Mouse (Mus musculus) small intestine, adult 2 months (tissue): Measurements from ENCODE around the gene 5330417C22Rik. TPM values are rescaled to one million over a fixed set of nuclear protein-coding genes. Genes with fewer than 3 reads are reported as not detected.

Source experiments
- H3K27ac ChIP-seq: fragments of 200-500 bp; 2 replicates; pipeline ENCODE4 v1.5.1; 2012; ENCODE audit warnings: low read depth, low read length, control low read depth, inconsistent platforms; ENCODE audit not compliant: insufficient read depth
- H3K27me3 ChIP-seq: fragments of 200-500 bp; 2 replicates; pipeline ENCODE4 v1.6.1; 2012; ENCODE audit warnings: mild to moderate bottlenecking, moderate library complexity, low read length, inconsistent platforms; ENCODE audit not compliant: control insufficient read depth, insufficient read depth
- H3K36me3 ChIP-seq: fragments of 200-500 bp; 2 replicates; pipeline ENCODE4 v1.6.1; 2012; ENCODE audit warnings: mild to moderate bottlenecking, low read length, control low read depth, inconsistent platforms; ENCODE audit not compliant: control insufficient read depth, insufficient read depth
- H3K4me1 ChIP-seq: fragments of 200-500 bp; 2 replicates; pipeline ENCODE4 v1.6.1; 2012; ENCODE audit warnings: low read length, inconsistent platforms, mixed read lengths; ENCODE audit not compliant: control insufficient read depth, insufficient read depth, insufficient read length
- H3K4me3 ChIP-seq: fragments of 200-500 bp; 2 replicates; pipeline ENCODE4 v1.5.1; 2012; ENCODE audit warnings: low read depth, mild to moderate bottlenecking, control low read depth, inconsistent platforms, low read length, moderate library complexity
- CTCF ChIP-seq: fragments of 200-500 bp; IDR thresholded peaks from 2 replicates; pipeline ENCODE4 v1.5.1; 2012; ENCODE audit warnings: low read depth, mild to moderate bottlenecking, control low read depth, inconsistent platforms, low read length, moderate library complexity, mixed read lengths; ENCODE audit not compliant: insufficient replicate concordance, insufficient read length; ENCODE audit errors: extremely low read depth
- POLR2A ChIP-seq: fragments of 200-500 bp; IDR thresholded peaks from 2 replicates; pipeline ENCODE4 v1.6.1; 2012; ENCODE audit warnings: low read depth, mild to moderate bottlenecking, control low read depth, inconsistent platforms, low read length, moderate library complexity
- WGBS: fragments of 180-500 bp; shearing (Covaris S2); methylation state at CpG from one replicate; pipeline ENCODE4 v1.1.7; 2018; 5-methylcytosine and 5-hydroxymethylcytosine counted together
- polyA plus RNA-seq: library from polyadenylated mRNA; depleted of rRNA; stranded (reverse); fragments of >200 nt; gene quantifications from 2 replicates; pipeline ENCODE4 v1.2.3, GENCODE M21; 2012

5330417C22Rik gene
- polyA plus RNA-seq, 1 experiment: 19.4 TPM

GRCm38 (mm10) chr3:108499826-108500225 is 36.5 kb downstream of the 5330417C22Rik start:
- Histone ChIP-seq H3K27me3 (no peaks in the 10 kb centered on the region), H3K36me3 (no peaks in the 10 kb centered on the region), H3K4me1 (no peaks in the 10 kb centered on the region), H3K4me3 (no peak overlapping the region), H3K27ac (no peak overlapping the region)
- WGBS: 85% methylated on average over 8 of the region's 8 CpGs
- TF ChIP-seq CTCF (no peak), POLR2A (no peak)

GRCm38 (mm10) chr3:108497602-108498001 is 38.7 kb downstream of the 5330417C22Rik start:
- Histone ChIP-seq H3K4me3 (no peak overlapping the region), H3K4me1 (no peaks in the 10 kb centered on the region), H3K27ac (no peak overlapping the region), H3K36me3 (no peaks in the 10 kb centered on the region), H3K27me3 (no peaks in the 10 kb centered on the region)
- WGBS: 71% methylated on average over 9 of the region's 9 CpGs
- TF ChIP-seq CTCF: no peak
- TF ChIP-seq POLR2A: no peak

DNA sequence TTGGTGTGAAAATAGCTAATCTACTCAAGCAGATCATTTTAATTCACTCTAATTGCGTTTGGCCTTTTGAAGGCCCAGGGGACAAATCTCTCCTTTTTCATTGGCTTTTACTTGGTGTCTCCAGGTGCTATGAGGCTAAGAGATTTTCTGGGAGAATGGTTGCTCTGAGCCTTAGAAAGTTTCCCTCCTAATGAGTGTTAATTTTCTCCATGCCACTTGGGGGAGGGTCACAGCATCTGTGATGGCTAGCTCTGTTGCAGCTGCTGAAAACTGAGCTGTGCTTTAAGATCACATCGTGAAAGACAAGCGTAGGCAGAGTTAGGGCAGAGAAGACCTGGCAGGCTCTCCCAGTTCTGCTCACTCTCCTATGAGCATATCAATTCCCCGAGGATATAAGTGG is 40.9 kb downstream of the 5330417C22Rik start:
- TF ChIP-seq POLR2A: no peak
- WGBS: 81% methylated on average over 4 of the region's 4 CpGs
- Histone ChIP-seq H3K36me3 (no peaks in the 10 kb centered on the region), H3K27ac (no peak overlapping the region), H3K4me3 (no peak overlapping the region), H3K27me3 (no peaks in the 10 kb centered on the region), H3K4me1 (no peaks in the 10 kb centered on the region)

- H3K4me1 ChIP-seq: no peaks in the 10 kb centered on the region
- 43% methylated on average over 9 of the region's 9 CpGs for WGBS
- TF ChIP-seq POLR2A (no peak), CTCF (no peak)
- no peak overlapping the region for H3K27ac ChIP-seq
- H3K4me3 ChIP-seq: no peak overlapping the region
- no peaks in the 10 kb centered on the region for H3K27me3 ChIP-seq
- no peaks in the 10 kb centered on the region for H3K36me3 ChIP-seq
These were observed 41.4 kb downstream of the 5330417C22Rik start for GRCm38 (mm10) chr3:108494861-108495474.

- Histone ChIP-seq H3K4me3 (no peak overlapping the region), H3K36me3 (no peaks in the 10 kb centered on the region), H3K27ac (no peak overlapping the region), H3K4me1 (no peaks in the 10 kb centered on the region), H3K27me3 (no peaks in the 10 kb centered on the region)
- TF ChIP-seq CTCF: no peak
- no peak for TF ChIP-seq POLR2A
- WGBS: 65% methylated on average over 3 of the region's 3 CpGs
These were observed 46.4 kb downstream of the 5330417C22Rik start for GRCm38 (mm10) chr3:108489968-108490367.

GRCm38 (mm10) chr3:108484749-108485148 is 51.6 kb downstream of the 5330417C22Rik start:
- TF ChIP-seq CTCF (no peak), POLR2A (no peak)
- H3K4me3 ChIP-seq: no peak overlapping the region
- no peak overlapping the region for H3K27ac ChIP-seq
- H3K27me3 ChIP-seq: no peaks in the 10 kb centered on the region
- WGBS: 36% methylated on average over 4 of the region's 4 CpGs
- H3K4me1 ChIP-seq: peaks cover 6% of the 10 kb centered on the region; the same call in 1 of the 2 replicates
- H3K36me3 ChIP-seq: no peaks in the 10 kb centered on the region

DNA sequence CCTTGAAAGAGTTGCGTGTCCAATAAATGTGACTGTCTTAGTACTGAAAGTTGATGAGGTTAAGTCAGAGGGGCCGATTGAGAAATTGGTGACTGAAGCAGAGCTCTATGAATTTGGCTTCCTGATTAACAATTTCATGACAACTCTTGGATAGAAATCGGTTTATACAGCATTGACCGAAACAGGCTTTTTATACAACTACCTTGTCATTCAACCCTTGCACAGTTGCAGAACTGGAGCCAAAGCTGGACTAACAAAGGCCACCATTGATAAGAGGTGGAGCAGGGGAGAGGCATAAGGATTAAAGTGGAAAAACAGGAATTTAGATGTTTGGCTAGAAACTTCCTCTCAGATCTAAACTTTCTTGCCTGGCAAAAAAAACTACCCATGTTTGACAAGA is 57.5 kb downstream of the 5330417C22Rik start:
- WGBS: 55% methylated on average over 4 of the region's 4 CpGs
- Histone ChIP-seq H3K4me1 (peaks cover 7% of the 10 kb centered on the region; the same call in 1 of the 2 replicates), H3K4me3 (no peak overlapping the region), H3K36me3 (no peaks in the 10 kb centered on the region), H3K27ac (no peak overlapping the region), H3K27me3 (no peaks in the 10 kb centered on the region)
- TF ChIP-seq CTCF: no peak
